Mouse (Mus musculus) left cerebral cortex, adult 8-10 months (tissue): ENCODE data around the gene Pik3ap1. TPM values are rescaled to one million over a fixed set of nuclear protein-coding genes. Genes with fewer than 3 reads are reported as not detected.
"Not testable (repeated sequence)": the region's sequence is repeated elsewhere in the genome, so short reads cannot be mapped to it uniquely, and the experiment has no call there.

Experiments
- DNase-seq, 2 experiments: peaks; one replicate each; pipeline ENCODE4 v3.0.0; 2022; ENCODE audit warnings: low spot score in 2 of 2
- total RNA-seq, 4 experiments: library from RNA; stranded (reverse); gene quantifications; 2 replicates each; pipeline ENCODE4 v1.2.4; 2022

Pik3ap1 gene
- total RNA-seq, 4 experiments from 2014 or later = 2.3 to 5.0 (median 3.6) TPM

DNA sequence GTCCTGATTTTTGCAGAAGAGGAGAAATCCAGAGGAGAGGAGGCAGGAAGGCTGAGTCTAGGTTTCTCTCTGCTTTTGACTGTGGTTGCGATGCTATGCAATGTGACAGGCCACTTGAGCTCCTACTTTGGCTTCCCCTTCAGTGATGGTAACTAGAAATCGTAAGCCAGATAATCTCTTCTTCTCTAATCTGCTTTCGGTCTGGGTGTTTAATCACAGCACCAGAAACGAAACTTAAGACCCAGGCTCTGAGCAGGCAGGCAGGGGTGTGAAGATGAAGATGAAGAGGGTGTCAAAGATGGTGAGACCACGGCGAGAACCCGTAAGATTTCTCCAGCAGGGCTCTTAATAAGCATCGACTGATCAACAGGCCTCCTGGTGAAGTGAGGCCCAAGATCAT, 51.9 kb downstream of the Pik3ap1 start:
- DNase-seq = no peak

- no peak for DNase-seq
Observed at GRCm38 (mm10) chr19:41332228-41332627, 52.7 kb downstream of the Pik3ap1 start.

GRCm38 (mm10) chr19:41330401-41330800, 54.5 kb downstream of the Pik3ap1 start:
- DNase-seq = no peak

DNA sequence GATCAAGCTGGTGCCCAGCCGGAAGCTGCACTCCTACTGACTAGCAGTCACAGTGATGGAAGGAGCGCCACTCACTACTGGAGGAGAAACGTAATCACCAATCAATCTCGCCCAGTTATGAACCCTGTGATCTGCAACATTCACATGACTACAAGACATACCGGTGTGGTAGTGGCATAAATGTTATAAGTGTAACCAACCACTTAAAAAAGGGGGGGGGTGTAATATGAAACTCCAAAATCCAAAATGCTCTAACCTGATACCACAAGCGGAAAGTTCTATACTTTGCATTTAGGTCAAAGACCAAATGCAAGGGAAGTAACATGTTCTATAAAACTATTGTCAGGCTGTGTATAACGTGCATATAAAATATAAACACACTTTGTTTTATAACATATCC, 54.9 kb downstream of the Pik3ap1 start:
- DNase-seq = no peak

DNA sequence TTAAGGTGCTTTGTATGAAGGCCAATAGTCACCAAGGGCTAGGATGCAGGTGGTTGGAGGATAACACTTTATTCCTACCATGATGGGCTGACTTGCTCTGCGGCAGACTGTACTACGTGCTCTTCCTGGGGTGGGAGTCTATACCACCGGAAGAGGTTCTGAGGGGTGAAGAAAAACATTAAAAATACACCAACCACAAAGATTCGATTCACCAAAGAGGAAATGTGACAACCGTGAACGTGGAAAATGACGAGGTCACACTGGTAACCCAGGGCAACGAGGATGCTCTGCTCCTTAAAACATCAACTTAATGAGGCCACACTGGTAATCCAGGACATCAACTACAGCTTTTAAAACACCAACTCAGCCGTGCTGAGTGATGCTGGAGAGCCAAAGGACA, 56.2 kb downstream of the Pik3ap1 start:
- DNase-seq = no peak

- no peak for DNase-seq
Observed at GRCm38 (mm10) chr19:41323813-41324212, 61.1 kb downstream of the Pik3ap1 start.

DNA sequence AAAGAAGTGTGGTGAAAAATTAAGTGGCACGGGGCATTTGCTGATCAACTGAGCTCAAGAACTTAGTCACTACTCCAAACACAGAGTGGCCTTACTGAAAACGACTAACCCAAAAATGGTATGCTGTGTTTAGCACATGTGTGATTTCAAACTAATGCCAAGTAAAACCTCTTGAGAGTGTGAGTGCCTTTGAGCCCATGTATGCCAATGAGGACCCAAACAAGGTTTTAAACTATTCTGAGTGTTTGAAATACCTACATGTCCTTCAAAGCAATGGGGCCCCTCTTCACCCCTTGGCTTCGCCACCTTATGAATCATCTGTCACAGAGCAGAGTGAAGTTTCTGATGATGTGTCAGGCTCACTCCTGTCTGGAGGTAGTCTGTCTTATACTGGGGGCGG, 61.8 kb downstream of the Pik3ap1 start:
- DNase-seq = no peak

GRCm38 (mm10) chr19:41321149-41321548, 63.8 kb downstream of the Pik3ap1 start:
- no peak for DNase-seq

DNA sequence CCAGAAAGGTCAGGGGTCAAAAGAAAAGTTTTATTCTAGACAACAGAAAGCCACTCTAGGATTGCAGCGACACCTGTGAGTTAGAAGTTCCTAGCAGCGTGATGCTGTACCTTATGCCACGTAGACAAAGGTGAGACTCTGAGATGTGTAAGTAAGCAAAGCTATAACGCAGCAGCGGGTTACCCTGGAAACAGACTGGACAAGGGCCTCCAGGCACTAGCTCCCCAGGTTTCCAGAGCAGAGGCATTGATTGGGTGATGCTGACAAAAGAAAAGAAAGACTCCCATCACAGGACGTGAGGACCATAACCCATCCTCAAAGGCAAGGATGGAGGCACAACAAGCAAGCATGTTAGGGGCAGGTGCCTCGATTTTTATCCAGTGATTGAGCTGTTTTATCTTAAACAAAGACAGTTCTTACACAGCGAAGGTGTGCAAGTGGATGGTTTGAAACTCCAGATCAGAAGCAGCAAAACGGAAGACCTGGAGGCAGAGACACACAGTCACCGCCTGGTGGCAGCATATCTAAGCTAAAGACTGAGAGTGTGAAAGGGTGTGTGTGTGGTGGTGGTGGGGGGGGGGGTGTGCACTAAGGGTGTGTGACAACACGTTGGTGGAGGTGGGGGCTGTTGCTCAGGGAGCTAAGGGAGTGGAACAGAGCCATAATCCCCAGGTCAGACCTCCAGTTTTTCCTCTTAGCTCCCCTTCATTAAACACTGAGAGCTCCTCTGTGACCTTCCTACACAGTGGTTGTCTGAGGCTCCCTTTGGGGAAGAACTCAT, 67.4 kb downstream of the Pik3ap1 start:
- DNase-seq = no peak

GRCm38 (mm10) chr19:41314696-41315095, 70.2 kb downstream of the Pik3ap1 start:
- no peak for DNase-seq

- DNase-seq = no peak
Observed at GRCm38 (mm10) chr19:41313663-41314062, 71.2 kb downstream of the Pik3ap1 start.

DNA sequence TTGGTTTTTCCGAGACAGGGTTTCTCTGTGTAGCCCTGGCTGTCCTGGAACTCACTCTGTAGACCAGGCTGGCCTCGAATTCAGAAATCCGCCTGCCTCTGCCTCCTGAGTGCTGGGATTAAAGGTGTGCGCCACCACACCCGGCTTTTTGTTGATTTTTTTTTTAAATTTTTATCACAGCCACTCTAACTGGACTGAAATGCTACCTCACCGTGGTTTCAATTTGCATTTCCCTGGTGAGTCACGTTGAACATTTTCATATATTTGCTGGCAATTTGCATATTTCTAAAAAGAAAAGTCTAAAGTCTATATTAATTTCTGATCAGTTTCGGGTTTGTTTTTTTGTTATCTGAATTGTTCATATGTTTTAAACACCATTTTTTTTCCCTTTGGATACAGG, 72.3 kb downstream of the Pik3ap1 start:
- not testable (repeated sequence) for DNase-seq

GRCm38 (mm10) chr19:41312027-41312426, 72.9 kb downstream of the Pik3ap1 start:
- DNase-seq = no peak

- peak in 1 of 2 experiments; percentile 10 for DNase-seq
Observed at GRCm38 (mm10) chr19:41310971-41311703, 73.8 kb downstream of the Pik3ap1 start.

GRCm38 (mm10) chr19:41303933-41304332, 81.0 kb downstream of the Pik3ap1 start:
- DNase-seq = no peak

DNA sequence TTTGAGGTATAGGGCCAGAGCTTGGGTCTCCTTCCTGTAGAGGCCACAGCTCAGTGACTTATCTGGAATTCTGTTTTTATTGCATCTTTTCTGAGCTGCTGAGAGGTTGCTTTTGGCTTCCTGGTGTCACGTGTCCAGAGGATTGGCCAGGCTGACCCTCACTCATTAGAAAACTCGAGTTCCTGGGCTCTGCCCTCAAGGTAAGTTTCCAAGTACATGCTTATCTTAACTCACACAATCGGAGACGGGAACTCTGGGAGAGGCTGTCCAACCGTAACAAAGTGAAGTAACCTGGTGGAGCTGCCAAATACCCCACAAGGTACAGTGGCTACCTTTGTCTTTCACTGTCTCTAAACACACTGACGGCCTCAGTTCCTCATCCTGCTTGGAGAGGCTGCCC, 81.5 kb downstream of the Pik3ap1 start:
- DNase-seq = no peak

- DNase-seq = no peak
Observed at GRCm38 (mm10) chr19:41301856-41302255, 83.0 kb downstream of the Pik3ap1 start.

- DNase-seq = no peak
Observed at GRCm38 (mm10) chr19:41299446-41299845, 85.5 kb downstream of the Pik3ap1 start.

GRCm38 (mm10) chr19:41290952-41291619, 93.8 kb downstream of the Pik3ap1 start:
- no peak for DNase-seq

- DNase-seq = no peak
Observed at GRCm38 (mm10) chr19:41288568-41288967, 96.3 kb downstream of the Pik3ap1 start.

DNA sequence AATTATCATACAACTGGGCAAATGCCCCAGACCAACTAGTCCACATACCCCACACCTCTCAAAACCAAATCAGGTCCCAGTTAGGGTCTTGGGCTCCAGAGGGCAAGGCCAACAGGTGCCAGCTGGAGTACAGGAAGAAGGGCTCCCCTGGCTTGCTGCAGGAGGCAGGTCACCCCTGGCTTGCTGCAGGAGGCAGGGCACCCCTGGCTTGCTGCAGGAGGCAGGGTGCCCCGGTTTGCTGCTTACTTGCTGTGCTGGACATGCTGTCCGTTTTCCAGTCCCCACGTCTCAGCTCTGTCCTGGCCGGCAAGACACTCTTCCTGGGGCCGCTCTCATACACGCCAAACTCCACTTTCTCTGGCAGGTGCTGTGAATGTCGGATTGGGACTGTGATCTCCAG, 97.7 kb downstream of the Pik3ap1 start:
- DNase-seq = no peak

GRCm38 (mm10) chr19:41284515-41284914, 100.4 kb downstream of the Pik3ap1 start:
- DNase-seq = no peak
